Mouse (Mus musculus) splenic B cell, adult 2 months (primary cell): ENCODE results near the gene Mrpl49.

Experiments used
- DNase-seq: peaks from one replicate; pipeline ENCODE4 v3.0.0-alpha.2; 2011; ENCODE audit warnings: low read depth, low spot score
- H3K27me3 ChIP-seq: 2 replicates; pipeline ENCODE4 v1.6.1; 2012; ENCODE audit warnings: mild to moderate bottlenecking, low read length, moderate library complexity, mixed read lengths; ENCODE audit not compliant: control insufficient read depth, poor library complexity, insufficient read depth, severe bottlenecking
- H3K36me3 ChIP-seq: 2 replicates; pipeline ENCODE4 v1.6.1; 2012; ENCODE audit warnings: mild to moderate bottlenecking, low read length, moderate library complexity, mixed read lengths; ENCODE audit not compliant: control insufficient read depth, poor library complexity, insufficient read depth, severe bottlenecking

Gene Mrpl49

GRCm38 (mm10) chr19:6030520-6031280 is 26.9 kb downstream of the Mrpl49 start:
- H3K36me3 ChIP-seq, result no peaks in the 10 kb centered on the region
- no peak for DNase-seq
- H3K27me3 ChIP-seq, result no peaks in the 10 kb centered on the region; the same call in 1 of the 2 replicates

- H3K27me3 ChIP-seq, result no peaks in the 10 kb centered on the region; the same call in 1 of the 2 replicates
- no peaks in the 10 kb centered on the region for H3K36me3 ChIP-seq
- no peak for DNase-seq
Measured at GRCm38 (mm10) chr19:6029426-6029825, 28.2 kb downstream of the Mrpl49 start.

- Histone ChIP-seq H3K27me3 (no peaks in the 10 kb centered on the region; the same call in 1 of the 2 replicates), H3K36me3 (no peaks in the 10 kb centered on the region)
- DNase-seq, result no peak
Measured at GRCm38 (mm10) chr19:6028991-6029390, 28.6 kb downstream of the Mrpl49 start.

GRCm38 (mm10) chr19:6023930-6024329 is 33.7 kb downstream of the Mrpl49 start:
- Histone ChIP-seq H3K36me3 (no peaks in the 10 kb centered on the region), H3K27me3 (no peaks in the 10 kb centered on the region; the same call in 1 of the 2 replicates)
- no peak for DNase-seq

GRCm38 (mm10) chr19:6023059-6023458 is 34.5 kb downstream of the Mrpl49 start:
- H3K36me3 ChIP-seq, result no peaks in the 10 kb centered on the region
- H3K27me3 ChIP-seq, result no peaks in the 10 kb centered on the region; the same call in 1 of the 2 replicates
- DNase-seq, result no peak

GRCm38 (mm10) chr19:6020276-6020675 is 37.3 kb downstream of the Mrpl49 start:
- no peaks in the 10 kb centered on the region for H3K27me3 ChIP-seq

GRCm38 (mm10) chr19:6018142-6019089 is 39.2 kb downstream of the Mrpl49 start:
- H3K36me3 ChIP-seq, result no peaks in the 10 kb centered on the region
- no peaks in the 10 kb centered on the region for H3K27me3 ChIP-seq
- peak; percentile 93 for DNase-seq

More at GRCm38 (mm10) chr19:6020276-6020675, 37.3 kb downstream of the Mrpl49 start:
- no peak for DNase-seq
- H3K36me3 ChIP-seq, result no peaks in the 10 kb centered on the region

GRCm38 (mm10) chr19:6016532-6016931 is 41.1 kb downstream of the Mrpl49 start:
- no peaks in the 10 kb centered on the region for H3K27me3 ChIP-seq
- no peaks in the 10 kb centered on the region for H3K36me3 ChIP-seq
- DNase-seq, result peak; percentile 42

- no peaks in the 10 kb centered on the region for H3K36me3 ChIP-seq
- DNase-seq, result peak; percentile 54
- H3K27me3 ChIP-seq, result no peaks in the 10 kb centered on the region
Measured at GRCm38 (mm10) chr19:6015511-6016315, 41.9 kb downstream of the Mrpl49 start, which contains the start of gene Capn1. TSS of gene Capn1 (minus strand) at chr19:6015897.

- no peaks in the 10 kb centered on the region for H3K27me3 ChIP-seq
- DNase-seq, result peak; percentile 53
- H3K36me3 ChIP-seq, result no peaks in the 10 kb centered on the region
Measured at GRCm38 (mm10) chr19:6014991-6015510, 42.5 kb downstream of the Mrpl49 start.

GRCm38 (mm10) chr19:6013691-6014090 is 43.9 kb downstream of the Mrpl49 start:
- H3K27me3 ChIP-seq, result no peaks in the 10 kb centered on the region
- no peak for DNase-seq
- peaks cover 6% of the 10 kb centered on the region; the same call in 1 of the 2 replicates for H3K36me3 ChIP-seq

GRCm38 (mm10) chr19:6009137-6009536 is 48.4 kb downstream of the Mrpl49 start:
- H3K27me3 ChIP-seq, result no peaks in the 10 kb centered on the region
- no peak for DNase-seq
- H3K36me3 ChIP-seq, result peaks cover 7% of the 10 kb centered on the region; the same call in 1 of the 2 replicates

- H3K27me3 ChIP-seq, result no peaks in the 10 kb centered on the region
- no peak for DNase-seq
- peaks cover 7% of the 10 kb centered on the region; the same call in 1 of the 2 replicates for H3K36me3 ChIP-seq
Measured at GRCm38 (mm10) chr19:6007013-6007412, 50.6 kb downstream of the Mrpl49 start.

- DNase-seq, result no peak
- H3K27me3 ChIP-seq, result no peaks in the 10 kb centered on the region
Measured at GRCm38 (mm10) chr19:6005541-6005940, 52.0 kb downstream of the Mrpl49 start.

More at GRCm38 (mm10) chr19:6005541-6005940, 52.0 kb downstream of the Mrpl49 start:
- peaks cover 7% of the 10 kb centered on the region; the same call in 1 of the 2 replicates for H3K36me3 ChIP-seq
